Mouse (Mus musculus): ENCODE data around the gene Shb. TPM values are rescaled to one million over a fixed set of nuclear protein-coding genes. Genes with fewer than 3 reads are reported as not detected.
A peak's percentile ranks its signal among the peaks of the same experiment; 100 is the strongest.

Shb gene
- polyA plus RNA-seq, 1 experiment = 6.5 TPM

DNA sequence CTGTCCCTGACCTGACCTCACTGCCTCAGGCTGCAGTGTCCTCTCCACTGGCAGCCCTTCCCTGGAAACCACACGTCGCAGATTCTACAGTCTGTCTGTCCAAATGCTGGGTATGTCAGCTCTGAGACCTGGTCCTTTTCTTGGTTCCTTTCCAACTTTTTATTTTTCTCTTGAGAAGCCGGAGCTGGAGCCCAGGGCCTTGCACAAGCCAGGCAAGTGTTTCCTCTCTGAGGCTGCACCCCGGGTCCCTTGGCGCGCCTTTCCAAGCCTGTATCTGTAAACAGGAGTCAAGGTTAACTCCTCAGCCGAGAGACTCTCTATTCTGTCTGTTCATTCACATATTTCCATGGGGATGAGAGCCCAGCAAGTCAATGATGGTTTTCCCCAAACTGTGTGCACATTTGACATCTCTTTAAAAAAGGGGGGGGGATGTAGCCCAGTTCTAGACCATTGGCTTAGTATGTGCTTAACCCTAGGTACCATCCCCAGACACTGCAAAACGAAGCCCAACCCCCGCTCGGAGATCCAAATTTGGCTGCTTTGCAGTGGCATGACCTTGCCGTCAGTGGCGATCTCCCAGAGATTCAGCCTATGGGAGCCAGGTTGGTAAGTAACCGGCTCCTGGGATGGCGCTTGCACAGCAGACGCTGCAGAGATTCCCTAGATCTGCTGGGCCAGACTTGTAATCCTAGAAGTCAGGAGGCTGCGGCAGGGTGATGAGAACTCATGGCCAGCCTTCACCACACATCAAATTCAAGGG is 119.7 kb downstream of the Shb start:
- Histone ChIP-seq H3K4me1 (ENCODE audit: control insufficient read depth, insufficient read depth, low read length) (peaks cover 2% of the 10 kb centered on the region; the same call in 1 of the 2 replicates), H3K4me3 (replicated peaks; ENCODE audit: control insufficient read depth, low read depth, low read length) (no peak overlapping the region), H3K27ac (ENCODE audit: control insufficient read depth, insufficient read depth, low read depth, low read length, poor library complexity) (no peak overlapping the region)
- TF ChIP-seq POLR2A (IDR thresholded peaks at IDR 0.05; ENCODE audit: borderline replicate concordance, control insufficient read depth, low read depth, low read length) (no peak), CTCF (IDR thresholded peaks at IDR 0.05; ENCODE audit: control insufficient read depth, insufficient read depth, low read length) (no peak)
- 78% methylated on average over 16 of the region's 16 CpGs for WGBS

DNA sequence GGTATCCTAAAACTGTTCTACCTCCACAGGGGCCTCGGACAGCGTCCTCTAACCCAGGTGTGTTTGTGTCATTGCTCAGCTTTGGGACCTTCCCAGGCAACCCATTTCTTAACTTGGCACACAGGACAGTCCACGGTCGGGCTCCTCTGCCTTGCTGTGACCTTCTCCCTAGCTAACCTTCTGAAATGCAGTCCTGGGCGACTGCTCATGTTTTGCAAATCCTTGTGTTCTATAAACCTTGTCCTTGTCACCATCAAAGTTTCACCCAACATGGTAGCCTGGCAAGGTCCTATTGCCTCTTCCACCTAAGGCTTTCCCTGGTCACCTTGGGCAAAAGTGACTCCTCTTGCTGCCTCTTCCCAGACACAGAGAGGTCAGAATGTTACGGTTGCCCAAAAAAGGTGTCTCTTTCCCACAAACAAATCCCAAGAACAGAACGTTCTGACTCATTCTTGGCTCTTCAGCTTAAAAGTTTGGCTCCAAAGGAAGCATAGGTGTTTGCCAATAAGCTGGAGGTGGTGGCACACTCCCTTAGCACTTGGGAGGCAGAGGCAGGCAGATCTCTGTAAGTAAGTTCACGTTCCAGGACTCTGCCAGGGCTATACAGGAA is 121.0 kb downstream of the Shb start:
- Histone ChIP-seq H3K27ac (ENCODE audit: control insufficient read depth, insufficient read depth, low read depth, low read length, poor library complexity) (no peak overlapping the region), H3K4me3 (replicated peaks; ENCODE audit: control insufficient read depth, low read depth, low read length) (no peak overlapping the region), H3K4me1 (ENCODE audit: control insufficient read depth, insufficient read depth, low read length) (peaks cover 2% of the 10 kb centered on the region; the same call in 1 of the 2 replicates)
- no peak for TF ChIP-seq POLR2A (IDR thresholded peaks at IDR 0.05; ENCODE audit: borderline replicate concordance, control insufficient read depth, low read depth, low read length)
- no peak for TF ChIP-seq CTCF (IDR thresholded peaks at IDR 0.05; ENCODE audit: control insufficient read depth, insufficient read depth, low read length)
- 82% methylated on average over 8 of the region's 8 CpGs for WGBS

GRCm38 (mm10) chr4:45409270-45409669 is 123.0 kb downstream of the Shb start:
- Histone ChIP-seq H3K4me1 (ENCODE audit: control insufficient read depth, insufficient read depth, low read length) (peaks cover 2% of the 10 kb centered on the region; the same call in 1 of the 2 replicates), H3K27ac (ENCODE audit: control insufficient read depth, insufficient read depth, low read depth, low read length, poor library complexity) (peak overlapping the region; percentile 86), H3K4me3 (replicated peaks; ENCODE audit: control insufficient read depth, low read depth, low read length) (peak overlapping the region; percentile 85)
- peak; percentile 44; the same call in 1 of the 2 replicates for TF ChIP-seq POLR2A (IDR thresholded peaks at IDR 0.05; ENCODE audit: borderline replicate concordance, control insufficient read depth, low read depth, low read length)
- no peak for TF ChIP-seq CTCF (IDR thresholded peaks at IDR 0.05; ENCODE audit: control insufficient read depth, insufficient read depth, low read length)
- under 1% methylated on average over 10 of the region's 10 CpGs for WGBS

GRCm38 (mm10) chr4:45408427-45409132 is 123.7 kb downstream of the Shb start, which contains the start of gene Slc25a51:
Gene Slc25a51 (minus strand): TSS chr4:45408766.
- WGBS = under 1% methylated on average over 67 of the region's 67 CpGs
- peaks cover 4% of the 10 kb centered on the region for H3K4me1 ChIP-seq (ENCODE audit: control insufficient read depth, insufficient read depth, low read length)
- peak within 1 kb of the TSS; percentile 86 for H3K27ac ChIP-seq (ENCODE audit: control insufficient read depth, insufficient read depth, low read depth, low read length, poor library complexity)
- TF ChIP-seq POLR2A (IDR thresholded peaks at IDR 0.05; ENCODE audit: borderline replicate concordance, control insufficient read depth, low read depth, low read length) (peak; percentile 95; the same call in 1 of the 2 replicates), CTCF (IDR thresholded peaks at IDR 0.05; ENCODE audit: control insufficient read depth, insufficient read depth, low read length) (no peak)
- H3K4me3 ChIP-seq (replicated peaks; ENCODE audit: control insufficient read depth, low read depth, low read length) = peak within 1 kb of the TSS; percentile 85

DNA sequence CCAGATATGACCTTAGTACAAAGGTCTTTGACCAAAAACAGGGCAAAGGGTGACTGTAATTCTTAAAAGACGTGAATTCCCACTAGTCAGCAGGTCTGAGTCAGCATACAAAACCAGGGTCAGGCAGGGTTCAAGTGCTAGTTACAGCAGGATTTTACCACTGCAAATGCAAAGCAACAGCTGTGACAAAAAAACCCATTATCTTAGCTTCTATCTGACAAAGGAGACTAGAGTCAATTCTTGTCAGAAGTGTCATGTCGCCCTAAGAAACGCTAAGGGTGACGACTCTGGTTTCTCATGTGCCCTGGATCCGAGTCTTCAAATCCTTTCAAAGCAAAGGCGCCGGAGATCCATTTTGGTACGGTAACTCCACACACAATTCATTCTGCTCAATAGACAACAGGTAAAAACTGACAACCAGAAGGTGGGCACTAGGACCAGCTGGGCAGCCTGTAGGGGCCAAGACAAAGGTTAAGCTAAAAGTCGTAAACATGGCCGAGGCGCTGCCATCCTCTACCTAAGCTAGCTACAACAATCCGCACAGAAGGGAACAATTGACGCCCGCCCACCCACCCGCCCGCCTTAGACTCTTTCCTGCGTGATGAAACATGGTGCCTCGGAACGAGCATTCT is 124.5 kb downstream of the Shb start:
- TF ChIP-seq CTCF (IDR thresholded peaks at IDR 0.05; ENCODE audit: control insufficient read depth, insufficient read depth, low read length) (no peak), POLR2A (IDR thresholded peaks at IDR 0.05; ENCODE audit: borderline replicate concordance, control insufficient read depth, low read depth, low read length) (no peak)
- Histone ChIP-seq H3K4me1 (ENCODE audit: control insufficient read depth, insufficient read depth, low read length) (peaks cover 4% of the 10 kb centered on the region), H3K27ac (ENCODE audit: control insufficient read depth, insufficient read depth, low read depth, low read length, poor library complexity) (peak overlapping the region; percentile 86), H3K4me3 (replicated peaks; ENCODE audit: control insufficient read depth, low read depth, low read length) (peak overlapping the region; percentile 85)
- under 1% methylated on average over 19 of the region's 19 CpGs for WGBS

GRCm38 (mm10) chr4:45407001-45407702 is 125.1 kb downstream of the Shb start:
- H3K4me3 ChIP-seq (replicated peaks; ENCODE audit: control insufficient read depth, low read depth, low read length) = peak overlapping the region; percentile 56
- WGBS = 35% methylated on average over 5 of the region's 5 CpGs
- peaks cover 4% of the 10 kb centered on the region for H3K4me1 ChIP-seq (ENCODE audit: control insufficient read depth, insufficient read depth, low read length)
- peak overlapping the region; percentile 78 for H3K27ac ChIP-seq (ENCODE audit: control insufficient read depth, insufficient read depth, low read depth, low read length, poor library complexity)
- TF ChIP-seq CTCF (IDR thresholded peaks at IDR 0.05; ENCODE audit: control insufficient read depth, insufficient read depth, low read length) (no peak), POLR2A (IDR thresholded peaks at IDR 0.05; ENCODE audit: borderline replicate concordance, control insufficient read depth, low read depth, low read length) (no peak)

DNA sequence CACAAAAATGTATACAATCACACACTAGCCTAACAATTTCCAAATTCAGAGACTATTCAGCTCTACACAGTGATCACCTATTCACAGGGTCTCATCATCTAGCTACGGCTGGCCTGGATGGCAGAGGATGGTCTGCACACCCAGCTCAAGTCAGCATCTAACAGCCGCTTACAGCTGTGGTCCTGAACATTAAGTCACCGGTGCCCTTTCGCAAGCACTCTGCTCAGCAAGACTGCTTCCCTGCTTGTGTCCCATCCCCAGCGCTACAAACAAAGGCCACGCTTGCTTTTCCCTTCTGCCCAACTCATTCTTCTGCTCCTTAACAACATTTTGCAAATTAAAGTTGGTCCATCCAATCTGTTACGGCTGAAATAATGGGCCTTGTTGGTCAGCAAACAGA is 125.9 kb downstream of the Shb start:
- WGBS = 49% methylated on average over 7 of the region's 7 CpGs
- TF ChIP-seq CTCF (IDR thresholded peaks at IDR 0.05; ENCODE audit: control insufficient read depth, insufficient read depth, low read length) (no peak), POLR2A (IDR thresholded peaks at IDR 0.05; ENCODE audit: borderline replicate concordance, control insufficient read depth, low read depth, low read length) (no peak)
- H3K4me1 ChIP-seq (ENCODE audit: control insufficient read depth, insufficient read depth, low read length) = peaks cover 4% of the 10 kb centered on the region
- peak overlapping the region; percentile 66 for H3K4me3 ChIP-seq (replicated peaks; ENCODE audit: control insufficient read depth, low read depth, low read length)
- H3K27ac ChIP-seq (ENCODE audit: control insufficient read depth, insufficient read depth, low read depth, low read length, poor library complexity) = peak overlapping the region; percentile 41

Measured in bone marrow, adult 2 months (tissue).